Mouse (Mus musculus): ENCODE measurements around the gene Kidins220. TPM values are rescaled to one million over a fixed set of nuclear protein-coding genes. Genes with fewer than 3 reads are reported as not detected.

Gene Kidins220
- total RNA-seq, 2 experiments from 2014 or later: 75.4 to 97.5 TPM

DNA sequence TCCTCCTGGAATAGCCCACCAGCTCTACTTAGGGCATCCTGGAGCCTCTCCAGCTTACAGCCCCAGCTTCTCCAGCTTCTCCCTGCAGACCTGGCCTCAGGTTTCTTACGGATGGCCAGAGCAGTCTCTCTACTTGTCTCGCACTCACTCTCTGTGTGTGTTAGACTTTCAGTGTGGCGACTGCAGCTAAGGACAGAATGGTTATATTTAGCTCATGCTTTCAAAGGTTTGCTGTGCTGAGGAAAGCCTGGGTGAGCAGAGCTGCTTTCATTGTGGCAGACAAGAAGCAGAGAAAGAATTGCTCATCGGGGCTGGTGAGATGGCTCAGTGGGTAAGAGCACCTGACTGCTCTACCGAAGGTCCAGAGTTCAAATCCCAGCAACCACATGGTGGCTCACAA is 46.3 kb downstream of the Kidins220 start:
- no peak for DNase-seq (ENCODE audit: low spot score in 2 of 2)

- DNase-seq (ENCODE audit: low spot score in 2 of 2): no peak
Observed at GRCm38 (mm10) chr12:25024862-25025545, 50.3 kb downstream of the Kidins220 start.

- no peak for DNase-seq (ENCODE audit: low spot score in 2 of 2)
Observed at GRCm38 (mm10) chr12:25026308-25026707, 51.6 kb downstream of the Kidins220 start.

- peak; percentile 53 to 63 for DNase-seq (ENCODE audit: low spot score in 2 of 2)
Observed at GRCm38 (mm10) chr12:25027416-25027815, 52.7 kb downstream of the Kidins220 start.

GRCm38 (mm10) chr12:25033662-25034337 is 59.1 kb downstream of the Kidins220 start:
- no peak for DNase-seq (ENCODE audit: low spot score in 2 of 2)

DNA sequence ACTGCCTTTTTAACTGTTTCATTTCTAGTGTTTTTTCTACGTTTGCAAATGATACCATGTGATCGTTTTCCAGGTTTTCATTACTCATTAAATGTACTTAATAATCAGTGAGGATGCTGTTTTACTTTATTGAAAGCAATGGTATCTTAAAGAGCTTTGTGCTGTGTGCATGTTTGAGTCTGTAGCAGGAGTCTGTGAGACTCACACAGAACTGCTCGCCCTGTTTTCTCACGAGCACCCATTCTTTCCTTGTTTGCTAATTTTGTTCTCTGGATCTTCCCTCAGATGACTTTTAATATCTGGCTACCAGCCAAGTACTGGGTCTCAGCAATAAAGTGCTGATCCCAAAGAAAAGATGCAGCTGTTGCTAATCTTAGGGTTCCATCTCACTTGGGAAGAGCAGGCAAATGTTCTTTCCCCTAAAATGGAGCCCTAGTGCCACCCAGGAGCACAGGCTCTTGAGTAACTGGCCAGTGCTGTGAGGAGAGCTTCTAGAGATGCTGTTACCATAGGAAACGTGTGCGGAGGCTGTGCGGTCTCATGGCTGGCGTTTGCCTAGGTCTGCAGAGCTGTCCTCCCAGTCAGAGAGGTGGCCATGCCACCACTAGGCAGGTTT is 59.7 kb downstream of the Kidins220 start:
- DNase-seq (ENCODE audit: low spot score in 2 of 2): no peak

- no peak for DNase-seq (ENCODE audit: low spot score in 2 of 2)
Observed at GRCm38 (mm10) chr12:25036024-25036423, 61.3 kb downstream of the Kidins220 start.

DNA sequence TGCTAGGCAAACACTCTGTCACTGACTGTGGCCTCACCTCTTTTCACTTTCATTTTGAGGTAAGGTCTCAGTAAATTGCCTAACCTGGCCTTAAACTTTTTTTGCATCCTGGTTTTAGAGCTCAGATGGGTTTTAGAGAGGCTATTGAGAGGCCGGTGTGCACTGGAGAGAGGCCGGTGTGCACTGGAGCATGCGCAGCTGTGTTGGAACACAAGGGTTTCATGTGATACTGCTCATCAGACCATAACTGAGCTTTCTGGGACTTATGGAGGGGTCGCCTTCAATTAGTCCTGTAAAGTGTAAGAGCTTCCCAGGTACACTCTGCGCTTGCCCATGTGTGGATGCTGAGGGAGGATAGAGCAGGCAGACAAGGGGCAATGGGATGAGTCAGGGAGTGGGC is 62.5 kb downstream of the Kidins220 start:
- no peak for DNase-seq (ENCODE audit: low spot score in 2 of 2)

DNA sequence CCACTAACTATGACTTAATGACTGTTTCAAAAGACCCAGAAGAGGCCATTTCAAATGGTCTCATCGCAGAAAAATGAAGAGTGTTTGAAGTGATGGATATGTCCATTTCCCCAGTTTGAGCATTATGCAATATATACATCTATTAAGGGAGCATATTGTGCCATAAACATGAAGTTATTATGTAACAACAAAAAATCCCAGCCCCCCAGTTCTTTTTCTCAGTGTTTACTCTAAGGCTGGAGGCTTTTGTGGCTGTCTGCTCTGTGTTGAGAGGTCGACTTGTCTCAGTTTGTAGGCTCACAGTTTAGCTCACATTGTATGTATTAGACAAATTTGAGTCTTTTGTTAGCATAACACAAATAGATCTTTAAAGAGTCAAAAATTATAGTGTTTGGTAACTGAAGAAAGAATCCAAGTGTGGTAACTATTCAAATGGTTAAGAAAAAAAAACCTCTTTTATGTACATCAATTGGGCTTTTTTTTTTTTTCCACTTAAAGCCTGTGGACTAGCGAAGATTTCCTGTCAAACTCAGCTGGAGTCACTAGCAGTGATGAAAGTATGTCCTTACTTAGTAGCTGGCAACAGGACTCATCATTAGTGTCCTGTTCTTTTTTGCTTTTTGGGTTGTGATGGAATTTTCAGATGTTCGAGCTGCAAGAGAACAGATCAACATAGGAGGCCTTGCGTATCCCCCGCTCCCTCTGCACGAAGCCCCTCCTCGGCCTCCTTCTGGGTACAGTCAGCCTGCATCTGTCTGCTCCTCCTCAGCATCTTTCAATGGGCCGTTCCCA is 63.2 kb downstream of the Kidins220 start:
- no peak for DNase-seq (ENCODE audit: low spot score in 2 of 2)

DNA sequence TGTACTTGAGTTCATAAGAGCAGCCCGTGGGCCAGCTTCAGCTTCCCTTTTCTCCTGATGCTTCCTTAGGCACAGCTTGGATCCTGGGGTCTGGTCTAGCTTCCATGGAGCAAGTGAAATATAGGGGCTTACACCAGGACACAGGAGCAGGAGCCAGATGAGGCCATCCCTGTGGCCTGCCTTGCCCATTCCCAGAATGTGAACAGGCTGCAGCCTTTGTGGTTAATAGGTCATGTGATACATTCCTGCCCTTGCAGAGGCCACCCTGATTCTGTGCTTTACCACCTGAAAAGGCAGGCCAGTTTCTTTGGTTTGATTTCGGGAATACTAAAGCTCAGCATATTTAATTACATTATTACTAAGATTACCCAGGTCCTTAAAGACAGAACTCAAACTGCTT is 69.3 kb downstream of the Kidins220 start:
- no peak for DNase-seq (ENCODE audit: low spot score in 2 of 2)

DNA sequence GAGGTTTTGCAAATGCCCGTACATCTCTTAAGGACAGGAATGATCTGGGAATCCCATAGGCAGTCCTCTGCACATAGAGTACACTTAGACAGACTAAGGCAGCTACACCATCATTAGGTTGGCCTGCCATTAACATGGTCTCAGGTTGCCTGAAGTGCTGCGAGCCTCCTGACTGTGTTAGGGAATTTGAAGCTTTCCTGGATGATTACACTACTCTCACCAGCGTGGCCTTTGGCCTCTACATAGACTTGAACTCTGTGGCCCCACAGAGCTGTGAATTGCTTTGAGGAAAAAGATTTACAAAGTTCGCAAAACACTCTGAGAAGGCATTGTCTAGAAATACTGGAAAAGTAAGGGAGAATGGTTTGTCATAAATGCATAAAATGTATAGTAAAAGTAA is 69.9 kb downstream of the Kidins220 start:
- DNase-seq (ENCODE audit: low spot score in 2 of 2): no peak

GRCm38 (mm10) chr12:25049253-25049652 is 74.5 kb downstream of the Kidins220 start:
- DNase-seq (ENCODE audit: low spot score in 2 of 2): no peak

DNA sequence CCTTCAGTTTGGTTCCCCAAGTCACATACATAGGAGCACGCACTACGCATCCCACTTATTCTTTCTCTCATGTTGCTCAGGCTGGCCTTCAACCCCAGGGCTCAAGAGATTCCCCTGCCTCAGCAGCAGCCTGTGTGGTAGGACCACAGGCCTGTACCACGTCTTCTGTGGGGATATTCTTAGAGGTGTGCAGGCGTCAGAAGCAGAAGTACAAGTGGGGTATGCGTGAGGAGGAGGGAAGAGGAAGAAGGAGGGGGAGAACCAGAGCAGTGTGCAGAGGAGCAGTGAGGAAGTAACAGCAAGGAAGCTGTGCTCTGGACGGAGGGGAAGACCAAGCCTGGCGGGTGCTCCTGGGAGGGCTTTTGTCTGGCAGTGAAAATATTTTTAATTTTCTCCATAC is 79.8 kb downstream of the Kidins220 start:
- DNase-seq (ENCODE audit: low spot score in 2 of 2): no peak

DNA sequence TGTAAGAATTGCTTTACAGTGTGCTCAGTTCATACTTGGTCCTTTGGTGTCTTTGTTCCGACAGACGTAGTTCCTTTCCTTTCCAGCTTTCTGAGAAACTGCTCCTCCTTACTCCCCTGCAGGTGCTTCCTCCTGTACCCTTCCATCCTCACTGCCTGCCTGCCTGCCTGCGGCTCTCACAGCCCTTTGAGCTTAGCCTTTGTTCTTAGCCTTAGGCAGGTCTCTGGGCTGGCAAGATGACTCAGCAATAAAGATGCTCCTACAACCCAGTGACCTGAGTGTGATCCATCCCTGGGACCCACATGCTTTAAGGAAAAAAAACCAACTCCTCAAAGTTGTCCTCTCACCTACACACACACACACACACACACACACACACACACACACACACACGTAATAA is 80.2 kb downstream of the Kidins220 start:
- DNase-seq (ENCODE audit: low spot score in 2 of 2): no peak

GRCm38 (mm10) chr12:25059487-25060200 is 84.9 kb downstream of the Kidins220 start:
- peak in 1 of 2 experiments; percentile 24 for DNase-seq (ENCODE audit: low spot score in 2 of 2)

DNA sequence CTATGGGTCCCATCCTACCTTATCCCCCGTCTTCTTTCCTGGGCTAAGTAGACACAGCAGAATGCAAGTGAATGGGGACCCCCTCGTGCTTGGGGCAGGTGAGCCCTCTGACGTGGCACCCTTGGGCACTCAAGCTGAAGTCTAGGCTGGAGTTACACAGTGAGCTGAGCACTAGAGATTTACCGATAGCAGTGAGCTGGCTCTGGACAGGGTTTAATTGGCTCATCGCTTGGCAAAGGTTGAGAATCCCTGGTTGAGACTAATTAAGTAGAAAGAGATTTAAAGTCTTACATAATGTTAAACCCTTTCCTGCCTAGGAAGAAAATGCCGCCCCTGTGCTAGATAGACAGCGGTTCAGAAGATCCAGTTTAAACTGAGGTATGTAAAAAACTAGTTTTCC is 86.2 kb downstream of the Kidins220 start:
- DNase-seq (ENCODE audit: low spot score in 2 of 2): no peak

- no peak for DNase-seq (ENCODE audit: low spot score in 2 of 2)
Observed at GRCm38 (mm10) chr12:25062264-25062663, 87.5 kb downstream of the Kidins220 start.

GRCm38 (mm10) chr12:25073374-25073773 is 98.6 kb downstream of the Kidins220 start:
- DNase-seq (ENCODE audit: low spot score in 2 of 2): no peak

DNA sequence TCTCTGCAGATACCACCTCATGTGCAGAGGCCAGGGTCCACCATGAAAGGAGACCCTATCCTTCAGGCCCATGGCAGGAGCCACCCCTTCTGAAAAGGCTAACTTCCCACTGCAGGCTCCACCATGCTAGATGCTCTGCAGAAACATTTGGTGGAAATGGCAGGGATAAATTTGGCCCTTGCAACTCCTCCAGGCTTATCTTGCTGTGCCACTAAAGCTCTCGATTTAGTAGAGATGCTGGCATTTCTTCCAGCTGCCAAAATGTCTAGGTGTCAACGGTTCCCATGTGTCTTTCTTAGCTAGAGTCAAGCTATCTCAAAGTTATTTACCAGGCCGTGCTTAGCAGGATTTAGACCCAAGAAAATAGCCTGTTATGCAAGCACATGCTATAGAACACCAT is 99.6 kb downstream of the Kidins220 start:
- no peak for DNase-seq (ENCODE audit: low spot score in 2 of 2)

- DNase-seq (ENCODE audit: low spot score in 2 of 2): no peak
Observed at GRCm38 (mm10) chr12:25083260-25084178, 108.8 kb downstream of the Kidins220 start.
